Mouse (Mus musculus) hindbrain, embryonic 12.5 days (tissue): ENCODE results near the gene Gfer. TPM values are rescaled to one million over a fixed set of nuclear protein-coding genes. Genes with fewer than 3 reads are reported as not detected.
A peak's percentile ranks its signal among the peaks of the same experiment; 100 is the strongest.

Experiments
- ATAC-seq: fragments of 200-750 bp; cut with Nextera tagmentation; 2 replicates; pipeline ENCODE4 v1.8.0; 2017; ENCODE audit warnings: moderate TSS enrichment; ENCODE audit not compliant: low FRiP score
- H3K27ac ChIP-seq: fragments of 300-500 bp; sonication (generic); 2 replicates; pipeline ENCODE4 v1.5.1; 2016; ENCODE audit warnings: mild to moderate bottlenecking
- H3K27me3 ChIP-seq: fragments of 300-500 bp; sonication (generic); 2 replicates; pipeline ENCODE4 v1.6.1; 2016; ENCODE audit warnings: mild to moderate bottlenecking
- H3K36me3 ChIP-seq: fragments of 300-500 bp; sonication (generic); 2 replicates; pipeline ENCODE4 v1.6.1; 2016; ENCODE audit warnings: mild to moderate bottlenecking
- H3K4me1 ChIP-seq: fragments of 300-500 bp; sonication (generic); 2 replicates; pipeline ENCODE4 v1.6.1; 2016
- H3K4me2 ChIP-seq: fragments of 300-500 bp; sonication (generic); replicated peaks from 2 replicates; pipeline ENCODE4 v1.6.1; 2016; ENCODE audit warnings: mild to moderate bottlenecking
- H3K4me3 ChIP-seq: fragments of 300-500 bp; sonication (generic); 2 replicates; pipeline ENCODE4 v1.5.1; 2016; ENCODE audit warnings: mild to moderate bottlenecking
- H3K9ac ChIP-seq: fragments of 300-500 bp; sonication (generic); 2 replicates; pipeline ENCODE4 v1.6.1; 2016; ENCODE audit warnings: mild to moderate bottlenecking, moderate library complexity
- H3K9me3 ChIP-seq: fragments of 300-500 bp; sonication (generic); replicated peaks from 2 replicates; pipeline ENCODE4 v1.6.1; 2016; ENCODE audit warnings: mild to moderate bottlenecking
- WGBS: fragments of 180-500 bp; shearing (Covaris S2); methylation state at CpG from one replicate; pipeline ENCODE4 v1.1.7; 2016; 5-methylcytosine and 5-hydroxymethylcytosine counted together
- polyA plus RNA-seq: library from polyadenylated mRNA; unstranded; fragments of >200 nt; fragmentation: Nextera tagmentation; extraction: Ambion mirVana; gene quantifications from 2 replicates; pipeline ENCODE4 v1.2.1, GENCODE M21; 2016

Gene Gfer
- polyA plus RNA-seq, 1 experiment from 2014 or later = 42.2 TPM

DNA sequence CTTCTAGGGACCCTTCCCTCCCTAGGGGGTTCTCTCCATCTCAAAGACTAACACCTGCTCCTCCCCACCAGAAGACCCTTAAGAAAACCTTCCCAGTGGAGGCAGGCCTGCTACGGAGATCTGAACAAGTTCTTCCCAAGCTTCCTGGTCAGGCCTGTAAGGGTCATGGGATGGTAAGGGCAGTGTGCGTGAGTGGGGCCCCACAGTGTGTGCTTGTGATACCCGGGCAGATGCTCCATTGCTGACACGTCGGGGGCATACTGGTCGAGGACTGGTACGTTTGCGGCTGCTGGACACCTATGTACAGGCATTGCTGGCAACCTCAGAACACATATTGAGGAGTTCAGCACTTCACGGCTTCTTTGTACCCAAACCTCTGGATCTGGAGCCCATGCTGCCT, 2.8 kb upstream of the Gfer start:
- ATAC-seq = no peak
- Histone ChIP-seq H3K27me3 (peaks cover 8% of the 10 kb centered on the region; the same call in 1 of the 2 replicates), H3K4me1 (peaks cover 26% of the 10 kb centered on the region), H3K4me2 (peak overlapping the region; percentile 15; the same call in 1 of the 2 replicates), H3K4me3 (no peak overlapping the region), H3K9me3 (no peaks in the 10 kb centered on the region), H3K27ac (no peak overlapping the region), H3K9ac (no peak overlapping the region), H3K36me3 (peaks cover 39% of the 10 kb centered on the region)
- WGBS = 68% methylated on average over 9 of the region's 9 CpGs

DNA sequence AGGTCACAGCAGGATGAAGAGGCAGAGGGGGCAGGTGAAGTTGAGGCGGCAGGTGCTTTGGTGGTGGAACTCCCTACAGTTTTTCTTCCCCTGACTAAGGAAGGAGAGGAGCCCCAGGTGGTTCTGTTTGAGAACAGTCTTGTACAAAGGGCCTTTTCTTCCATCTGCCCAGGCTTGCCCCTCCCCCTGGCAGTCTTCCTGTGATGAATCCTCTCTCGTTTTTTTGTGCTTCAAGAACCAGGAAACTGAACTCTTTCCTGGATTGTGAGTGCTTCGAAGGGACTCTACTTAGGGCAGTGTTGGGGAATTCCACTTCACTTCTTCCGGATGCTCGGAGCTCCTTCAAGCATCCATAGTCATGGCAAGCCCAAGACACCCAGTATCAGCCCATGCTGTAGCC, 2.0 kb upstream of the Gfer start:
- no peak for ATAC-seq
- peak overlapping the region; percentile 15; the same call in 1 of the 2 replicates for H3K4me2 ChIP-seq
- H3K27ac ChIP-seq = peak overlapping the region; percentile 57
- WGBS = 19% methylated on average over 5 of the region's 5 CpGs
- peaks cover 26% of the 10 kb centered on the region for H3K4me1 ChIP-seq
- peaks cover 8% of the 10 kb centered on the region; the same call in 1 of the 2 replicates for H3K27me3 ChIP-seq
- H3K9ac ChIP-seq = no peak overlapping the region
- H3K4me3 ChIP-seq = no peak overlapping the region
- peaks cover 36% of the 10 kb centered on the region for H3K36me3 ChIP-seq
- no peaks in the 10 kb centered on the region for H3K9me3 ChIP-seq

DNA sequence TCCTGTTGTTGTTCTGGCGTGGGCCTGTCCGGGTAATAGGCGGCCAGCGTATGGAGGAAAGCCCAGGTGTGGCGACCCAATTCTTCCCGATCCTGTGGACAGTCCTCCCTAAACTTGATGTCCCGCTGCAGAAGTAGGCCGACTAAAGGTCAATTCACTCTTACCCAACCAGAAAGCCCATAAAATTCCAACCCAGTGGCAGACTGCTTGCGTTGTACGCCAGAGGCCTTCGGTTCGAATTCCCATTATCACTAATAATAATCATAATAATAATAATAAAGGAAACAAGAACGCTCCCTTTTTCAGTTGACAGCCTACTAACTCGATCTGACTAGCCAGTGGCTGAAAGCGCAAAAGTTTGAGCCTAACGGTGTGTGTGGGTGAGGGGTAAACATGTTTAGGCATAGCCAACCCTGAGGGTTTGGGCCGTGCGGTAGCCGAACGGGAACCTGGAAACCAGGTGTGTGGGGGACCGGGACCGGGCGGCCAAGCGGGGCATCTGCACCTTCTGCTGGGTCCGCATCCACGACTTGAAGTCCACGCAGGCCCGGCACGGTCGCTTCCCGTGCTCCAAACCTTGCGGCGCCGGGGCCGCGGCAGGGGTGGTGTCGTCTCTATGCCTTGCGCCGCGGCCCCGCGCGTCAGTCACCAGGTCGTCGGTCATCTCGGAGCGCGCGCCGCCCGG, 488 bp downstream of the Gfer start:
- Histone ChIP-seq H3K4me1 (peaks cover 26% of the 10 kb centered on the region), H3K36me3 (peaks cover 15% of the 10 kb centered on the region), H3K27me3 (peaks cover 16% of the 10 kb centered on the region), H3K27ac (peak overlapping the region; percentile 88), H3K9ac (peak overlapping the region; percentile 90), H3K9me3 (no peaks in the 10 kb centered on the region), H3K4me2 (peak overlapping the region; percentile 77), H3K4me3 (peak overlapping the region; percentile 78)
- WGBS = 6% methylated on average over 44 of the region's 51 CpGs
- peak; percentile 48 for ATAC-seq

DNA sequence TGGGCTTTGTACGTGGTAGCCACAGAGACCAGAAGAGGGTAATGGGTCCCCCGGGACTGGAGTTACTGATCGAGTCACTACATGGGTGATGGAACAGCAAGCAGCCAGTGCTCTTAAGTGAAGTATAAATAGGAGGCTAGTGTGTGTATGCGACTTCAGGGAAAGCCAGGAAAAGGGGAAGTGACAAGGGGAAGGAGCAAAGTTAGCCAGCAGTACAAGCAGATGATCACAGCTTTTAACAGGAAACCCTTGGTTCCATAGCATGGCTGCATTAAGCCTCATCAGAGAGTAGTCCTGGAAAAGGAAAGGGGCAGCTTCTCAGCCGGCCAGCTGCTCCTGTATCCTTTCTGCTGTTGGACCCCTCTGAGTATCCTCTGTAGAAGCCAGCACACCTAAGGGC, 3.6 kb downstream of the Gfer start:
- Histone ChIP-seq H3K36me3 (peaks cover 5% of the 10 kb centered on the region; the same call in 1 of the 2 replicates), H3K27me3 (peaks cover 39% of the 10 kb centered on the region), H3K4me3 (no peak overlapping the region), H3K9ac (no peak overlapping the region), H3K9me3 (no peaks in the 10 kb centered on the region), H3K27ac (no peak overlapping the region), H3K4me1 (peaks cover 33% of the 10 kb centered on the region), H3K4me2 (no peak overlapping the region)
- no peak for ATAC-seq
- WGBS = 89% methylated on average over 5 of the region's 5 CpGs

DNA sequence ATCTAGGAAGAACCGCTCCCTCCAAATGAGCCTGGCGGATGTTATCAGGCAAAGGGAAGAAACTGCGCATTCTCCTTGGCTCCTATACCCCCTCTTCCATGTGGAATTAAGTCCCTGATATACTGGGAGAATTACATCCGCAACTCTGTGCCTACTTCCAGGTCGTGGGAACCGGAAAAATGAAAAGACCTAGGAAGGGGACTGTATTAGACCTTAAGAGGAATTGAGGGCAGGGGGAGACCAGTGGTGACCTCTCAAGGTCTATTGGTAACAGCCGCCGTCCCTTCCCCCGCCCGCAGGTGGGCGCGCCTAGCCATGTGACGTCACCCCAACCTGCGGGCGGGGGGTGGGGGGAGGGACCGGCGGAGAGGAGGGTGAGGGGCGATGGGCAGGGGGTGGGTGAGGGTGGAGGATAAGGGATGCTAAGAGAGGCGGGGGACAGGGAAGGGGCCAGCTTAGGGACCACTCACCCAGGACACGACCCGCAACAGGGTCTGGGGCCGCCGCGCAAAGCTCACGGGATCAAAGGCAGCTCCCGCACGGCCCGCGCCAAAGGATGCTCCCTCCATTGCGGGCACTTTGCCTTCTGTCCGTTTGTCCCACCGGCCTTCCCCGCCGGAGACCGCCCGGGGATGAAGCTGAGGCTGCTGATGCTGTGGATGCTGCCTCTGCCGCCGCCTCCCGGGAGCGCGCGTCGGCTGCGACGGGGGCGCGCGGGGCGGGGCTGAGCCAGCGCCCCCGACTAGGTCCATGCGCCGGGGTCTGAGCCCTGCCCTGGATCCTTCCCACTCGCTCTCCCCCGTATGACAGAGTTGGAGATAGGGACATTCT, 6.5 kb downstream of the Gfer start, which contains the start of gene Syngr3:
TSS of gene Syngr3 (minus strand) at position 705 of the 831 bp plus-strand sequence.
- 1% methylated on average over 44 of the region's 55 CpGs for WGBS
- Histone ChIP-seq H3K27ac (peak within 1 kb of the TSS; percentile 81), H3K27me3 (peaks cover 50% of the 10 kb centered on the region), H3K36me3 (peaks cover 5% of the 10 kb centered on the region; the same call in 1 of the 2 replicates), H3K4me1 (peaks cover 25% of the 10 kb centered on the region), H3K9ac (peak within 1 kb of the TSS; percentile 88), H3K4me3 (peak within 1 kb of the TSS; percentile 74), H3K9me3 (no peaks in the 10 kb centered on the region), H3K4me2 (peak within 1 kb of the TSS; percentile 91)
- peak; percentile 57 for ATAC-seq

DNA sequence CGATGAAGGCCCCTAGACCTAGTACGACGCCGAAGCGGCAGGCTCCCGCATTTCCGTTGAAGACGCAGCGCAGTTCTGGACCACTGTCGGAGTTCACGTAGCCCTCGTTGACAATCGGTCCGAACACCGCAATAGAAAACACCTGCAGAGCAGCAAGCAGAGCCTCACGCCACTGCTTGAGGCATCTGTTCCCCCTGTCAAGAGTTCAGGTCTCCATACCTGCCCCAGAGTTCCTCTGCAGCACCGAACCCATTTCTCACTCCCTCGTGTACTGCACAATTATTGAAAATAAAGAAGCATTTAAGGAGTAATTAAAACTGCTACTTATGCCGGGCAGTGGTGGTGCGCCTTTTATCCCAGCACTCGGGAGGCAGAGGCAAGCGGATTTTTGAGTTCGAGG, 8.4 kb downstream of the Gfer start:
- H3K4me1 ChIP-seq = peaks cover 25% of the 10 kb centered on the region
- ATAC-seq = no peak
- no peak overlapping the region for H3K9ac ChIP-seq
- no peak overlapping the region for H3K27ac ChIP-seq
- H3K4me3 ChIP-seq = peak overlapping the region; percentile 23
- peaks cover 5% of the 10 kb centered on the region; the same call in 1 of the 2 replicates for H3K36me3 ChIP-seq
- 19% methylated on average over 23 of the region's 23 CpGs for WGBS
- peak overlapping the region; percentile 42 for H3K4me2 ChIP-seq
- H3K9me3 ChIP-seq = no peaks in the 10 kb centered on the region
- H3K27me3 ChIP-seq = peaks cover 50% of the 10 kb centered on the region

DNA sequence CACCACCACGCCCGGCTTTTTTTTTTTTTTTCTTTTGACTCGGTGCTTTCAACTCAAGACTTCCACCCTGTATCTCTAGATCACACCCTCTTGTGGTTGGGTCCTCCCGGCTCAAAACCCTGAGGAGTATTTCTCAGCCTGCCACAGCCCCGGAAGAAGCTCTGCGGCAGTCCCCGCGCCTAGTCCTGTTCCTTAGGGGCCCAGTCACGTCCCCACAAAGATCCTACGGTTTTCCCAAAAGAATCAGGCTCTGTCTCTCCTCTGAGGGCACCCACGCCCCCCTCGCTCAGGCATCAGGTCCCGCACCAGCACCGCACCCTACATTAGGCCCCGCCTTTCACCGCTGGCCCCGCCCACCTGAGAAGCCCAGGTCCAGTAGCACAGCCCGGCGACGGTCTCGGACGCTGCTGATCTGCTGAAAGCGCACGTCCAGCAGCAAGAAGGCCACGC, 8.8 kb downstream of the Gfer start:
- Histone ChIP-seq H3K36me3 (peaks cover 7% of the 10 kb centered on the region; the same call in 1 of the 2 replicates), H3K27me3 (peaks cover 50% of the 10 kb centered on the region), H3K9ac (no peak overlapping the region), H3K27ac (no peak overlapping the region), H3K4me3 (peak overlapping the region; percentile 23), H3K9me3 (no peaks in the 10 kb centered on the region), H3K4me1 (peaks cover 25% of the 10 kb centered on the region), H3K4me2 (peak overlapping the region; percentile 42)
- 2% methylated on average over 25 of the region's 25 CpGs for WGBS
- ATAC-seq = no peak

DNA sequence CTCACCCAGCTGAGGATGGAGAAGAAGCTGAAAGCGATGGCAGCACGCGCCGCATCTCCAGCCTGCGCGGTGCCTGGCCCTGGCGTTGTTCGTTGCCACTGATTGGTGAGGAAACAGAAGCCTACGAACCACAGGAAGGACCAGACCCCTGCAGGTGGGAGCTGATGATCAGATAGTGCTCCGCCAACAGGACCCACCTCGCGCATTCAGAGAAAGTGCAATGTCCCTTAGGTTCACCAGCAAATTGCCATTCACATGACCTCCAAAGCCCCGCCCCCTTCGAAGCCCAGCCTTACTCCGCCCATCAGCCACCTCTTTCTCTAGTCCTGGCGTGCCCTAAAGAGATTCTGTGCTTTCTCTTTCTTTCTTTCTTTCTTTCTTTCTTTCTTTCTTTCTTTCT, 9.4 kb downstream of the Gfer start:
- Histone ChIP-seq H3K4me2 (peak overlapping the region; percentile 30), H3K36me3 (peaks cover 11% of the 10 kb centered on the region), H3K9ac (no peak overlapping the region), H3K9me3 (no peaks in the 10 kb centered on the region), H3K27ac (no peak overlapping the region), H3K27me3 (peaks cover 50% of the 10 kb centered on the region), H3K4me1 (peaks cover 25% of the 10 kb centered on the region), H3K4me3 (no peak overlapping the region; the same call in 1 of the 2 replicates)
- ATAC-seq = no peak
- 32% methylated on average over 16 of the region's 16 CpGs for WGBS

DNA sequence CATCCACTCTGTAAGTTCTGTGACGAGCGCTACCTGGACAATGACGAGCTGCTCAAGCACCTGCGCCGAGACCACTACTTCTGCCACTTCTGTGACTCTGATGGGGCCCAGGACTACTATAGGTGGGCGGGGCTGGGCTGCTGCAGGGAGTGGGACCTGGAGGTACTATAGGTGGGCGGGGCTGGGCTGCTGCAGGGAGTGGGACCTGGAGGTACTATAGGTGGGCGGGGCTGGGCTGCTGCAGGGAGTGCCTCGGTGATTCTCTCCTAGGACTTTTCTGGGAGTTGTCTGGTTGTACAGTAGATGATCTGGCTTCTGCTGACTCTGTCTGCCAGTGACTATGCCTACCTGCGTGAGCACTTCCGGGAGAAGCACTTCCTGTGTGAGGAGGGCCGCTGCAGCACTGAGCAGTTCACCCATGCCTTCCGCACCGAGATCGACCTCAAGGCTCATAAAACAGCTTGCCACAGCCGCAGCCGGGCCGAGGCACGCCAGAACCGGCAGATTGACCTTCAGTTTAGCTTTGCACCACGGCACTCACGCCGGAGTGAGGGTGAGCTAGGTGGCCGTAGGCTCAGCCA, 18.4 kb downstream of the Gfer start:
- no peaks in the 10 kb centered on the region for H3K4me1 ChIP-seq
- H3K27ac ChIP-seq = no peak overlapping the region
- no peak overlapping the region for H3K9ac ChIP-seq
- H3K4me2 ChIP-seq = no peak overlapping the region
- no peak overlapping the region for H3K4me3 ChIP-seq
- no peak for ATAC-seq
- no peaks in the 10 kb centered on the region for H3K9me3 ChIP-seq
- no peaks in the 10 kb centered on the region for H3K27me3 ChIP-seq
- H3K36me3 ChIP-seq = peaks cover 64% of the 10 kb centered on the region
- WGBS = 91% methylated on average over 24 of the region's 24 CpGs

DNA sequence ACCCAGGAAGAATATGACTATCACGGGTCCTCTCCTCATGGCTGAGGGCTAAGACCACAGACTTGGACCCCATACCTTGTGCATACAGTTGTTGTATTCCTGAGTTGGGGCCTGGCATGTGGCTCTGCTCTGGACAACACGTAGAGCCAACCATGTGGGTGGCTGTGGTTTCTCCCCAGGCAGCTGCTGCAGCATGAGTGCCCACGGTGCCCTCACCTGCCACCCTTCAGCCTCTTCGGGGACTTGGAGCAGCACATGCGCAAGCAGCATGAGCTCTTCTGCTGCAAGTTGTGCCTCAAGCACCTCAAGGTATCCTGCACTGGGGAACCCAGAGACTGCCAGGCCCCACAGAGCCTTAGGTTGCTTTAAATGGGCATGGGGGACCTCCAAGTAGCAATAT, 19.1 kb downstream of the Gfer start:
- no peak overlapping the region for H3K4me2 ChIP-seq
- WGBS = 93% methylated on average over 5 of the region's 5 CpGs
- H3K36me3 ChIP-seq = peaks cover 57% of the 10 kb centered on the region

DNA sequence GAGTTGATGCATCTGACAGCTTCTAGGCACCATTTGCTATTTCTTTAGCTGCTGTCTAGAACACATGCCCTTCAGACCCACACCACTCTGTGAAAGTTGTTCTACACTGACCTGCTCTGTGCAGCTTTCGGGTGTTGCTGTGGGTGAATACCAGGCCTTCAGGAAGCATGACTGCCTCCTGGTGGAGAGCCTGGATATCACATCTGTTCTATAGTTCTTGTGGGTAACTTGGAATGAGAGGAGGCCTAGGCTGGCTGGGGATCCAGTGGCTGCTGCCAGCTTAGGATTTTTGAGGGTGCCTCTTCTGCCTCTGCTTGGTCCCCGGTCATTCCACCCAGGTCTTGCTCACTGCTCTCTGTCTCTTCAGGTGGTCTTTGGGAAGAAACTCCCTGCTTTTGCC, 19.8 kb downstream of the Gfer start:
- Histone ChIP-seq H3K36me3 (peaks cover 50% of the 10 kb centered on the region), H3K9ac (no peak overlapping the region), H3K4me2 (no peak overlapping the region), H3K4me1 (peaks cover 13% of the 10 kb centered on the region), H3K27ac (no peak overlapping the region), H3K9me3 (no peaks in the 10 kb centered on the region), H3K4me3 (no peak overlapping the region), H3K27me3 (no peaks in the 10 kb centered on the region)
- ATAC-seq = 0 out of 2 replicates have a peak, but pooled peaks have one; percentile 9
- WGBS = 60% methylated on average over 2 of the region's 2 CpGs

More for the DNA sequence above, 19.1 kb downstream of the Gfer start:
- Histone ChIP-seq H3K9ac (no peak overlapping the region), H3K4me3 (no peak overlapping the region), H3K9me3 (no peaks in the 10 kb centered on the region), H3K27me3 (no peaks in the 10 kb centered on the region), H3K27ac (no peak overlapping the region), H3K4me1 (peaks cover 6% of the 10 kb centered on the region)
- ATAC-seq = no peak

DNA sequence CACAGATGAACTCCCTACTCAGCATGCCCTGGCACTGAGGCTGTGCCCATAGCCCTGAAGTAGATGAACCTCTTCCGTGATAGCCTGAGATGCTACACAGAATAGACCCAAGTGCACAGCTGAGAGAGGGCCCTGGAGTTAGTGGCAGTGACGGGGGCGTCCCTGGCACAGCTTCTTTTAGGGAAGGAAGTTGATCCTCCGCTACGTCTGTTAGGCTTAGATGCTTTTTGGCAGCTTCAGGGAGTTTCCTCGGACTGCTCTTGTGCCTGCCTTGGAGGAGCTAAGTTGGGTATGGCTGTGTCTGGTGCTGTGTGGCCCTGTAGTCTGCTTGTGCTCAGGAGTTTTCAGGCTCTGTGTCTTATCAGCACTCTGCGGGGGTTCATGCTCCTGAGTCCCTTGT, 21.7 kb downstream of the Gfer start:
- Histone ChIP-seq H3K36me3 (peaks cover 31% of the 10 kb centered on the region), H3K4me2 (no peak overlapping the region), H3K27ac (no peak overlapping the region), H3K4me3 (no peak overlapping the region), H3K27me3 (no peaks in the 10 kb centered on the region), H3K4me1 (peaks cover 23% of the 10 kb centered on the region), H3K9me3 (no peaks in the 10 kb centered on the region), H3K9ac (0 out of 2 replicates have a peak overlapping the region, but pooled peaks have one; percentile 4)
- WGBS = 84% methylated on average over 7 of the region's 7 CpGs
- no peak for ATAC-seq
